Mouse (Mus musculus): Measurements from ENCODE around the gene Plekhg4. TPM values are rescaled to one million over a fixed set of nuclear protein-coding genes. Genes with fewer than 3 reads are reported as not detected.

Gene Plekhg4
- polyA plus RNA-seq (2014; fragmentation: Illumina TruSeq; extraction: RNeasy Lipid Tissue Mini Kit (QIAGEN cat#74804)): 0.37 TPM

DNA sequence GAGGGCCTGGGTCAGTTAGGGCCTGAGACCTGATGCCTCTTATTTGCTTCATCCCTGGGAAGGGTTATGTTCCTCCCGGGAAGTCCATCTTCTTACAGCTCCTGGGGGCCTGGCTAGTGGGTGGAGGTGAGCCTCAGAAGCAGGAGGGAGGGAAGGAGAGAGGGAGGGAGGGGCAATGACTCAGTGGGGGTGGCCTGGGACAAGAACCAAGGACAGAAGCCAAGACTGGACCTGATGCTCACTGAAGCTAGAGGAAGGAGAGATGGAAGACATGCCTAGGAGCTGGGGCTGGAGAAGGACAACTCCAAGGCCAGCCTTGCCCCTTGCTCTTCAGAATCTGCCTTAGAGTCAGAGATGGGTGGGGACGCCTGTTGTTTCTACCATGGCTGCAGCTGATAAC lies at the start of gene Plekhg4:
Gene Plekhg4 (plus strand): TSS at position 243 of the 400 bp plus-strand sequence.

DNA sequence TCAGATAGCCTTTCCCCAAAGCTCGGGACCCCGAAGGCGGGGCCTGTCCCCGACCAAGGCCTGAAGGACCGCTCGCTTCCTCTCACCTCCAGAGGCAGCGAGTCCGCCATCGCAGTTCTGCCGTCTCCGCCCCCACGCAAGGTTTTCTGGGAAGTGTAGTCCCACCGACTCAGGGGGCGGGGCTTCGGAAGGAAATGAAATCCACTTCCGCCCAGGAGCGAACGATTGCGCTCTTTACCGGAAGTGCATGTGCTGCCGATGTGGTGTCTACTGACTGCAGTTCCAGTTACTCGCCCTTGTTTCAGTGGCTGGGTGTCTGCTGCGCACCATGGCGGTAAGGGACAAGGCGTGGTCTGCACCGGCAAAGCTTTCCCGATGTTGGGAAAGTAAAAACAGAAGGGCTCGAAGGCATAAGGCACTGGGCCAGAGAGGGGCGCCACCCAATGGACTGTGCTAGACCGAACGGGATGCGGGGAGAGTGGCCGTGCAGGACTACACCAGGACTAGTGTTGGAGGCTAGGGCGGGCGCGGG lies 46.9 kb upstream of the Plekhg4 start, which contains the start of the genes Lrrc29 and Tmem208:
Gene Lrrc29 (minus strand): TSS at position 138 of the 532 bp plus-strand sequence.
Gene Tmem208 (plus strand): TSS at position 214 of the 532 bp plus-strand sequence.

DNA sequence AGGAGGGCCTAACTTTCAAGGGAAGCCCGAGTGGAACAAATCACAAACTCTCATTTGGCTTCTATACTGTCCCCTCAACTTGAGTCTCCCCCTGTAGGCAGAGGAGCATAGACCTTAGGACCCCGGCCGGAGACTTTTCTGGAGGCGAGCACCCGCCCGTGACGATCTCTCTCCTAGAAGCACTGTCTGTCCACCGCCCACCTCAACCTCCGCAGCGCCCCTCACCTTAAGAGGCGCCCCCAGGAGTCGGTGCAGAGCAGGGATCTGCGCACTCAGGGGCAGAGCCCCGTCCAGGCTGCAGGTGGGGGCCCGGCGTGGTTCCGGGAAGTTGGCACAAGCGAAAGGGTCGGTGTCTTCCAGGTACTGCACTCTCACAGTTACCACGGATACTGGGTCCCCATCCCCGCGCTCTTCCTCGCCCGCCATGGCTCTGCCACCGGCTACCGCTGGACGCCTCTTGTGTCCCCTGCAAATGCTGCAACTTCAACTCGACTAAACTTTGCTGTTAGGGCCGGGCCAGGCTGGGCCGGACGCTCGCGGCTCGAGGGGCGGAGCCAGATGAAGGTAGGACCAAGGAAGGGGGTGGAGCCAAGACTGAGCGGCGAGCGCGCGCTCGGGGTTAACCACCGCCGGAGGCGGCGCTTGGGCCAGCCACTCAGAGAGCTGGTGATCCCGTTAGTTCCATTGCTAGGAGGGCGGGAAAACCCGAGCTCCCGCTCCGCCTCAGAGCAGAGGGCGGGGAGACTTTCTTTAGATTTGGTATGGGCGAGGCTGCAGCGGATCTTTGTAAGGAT lies 25.4 kb upstream of the Plekhg4 start, which contains the start of gene Fhod1:
Gene Fhod1 (minus strand): TSS at position 526 of the 794 bp plus-strand sequence.

DNA sequence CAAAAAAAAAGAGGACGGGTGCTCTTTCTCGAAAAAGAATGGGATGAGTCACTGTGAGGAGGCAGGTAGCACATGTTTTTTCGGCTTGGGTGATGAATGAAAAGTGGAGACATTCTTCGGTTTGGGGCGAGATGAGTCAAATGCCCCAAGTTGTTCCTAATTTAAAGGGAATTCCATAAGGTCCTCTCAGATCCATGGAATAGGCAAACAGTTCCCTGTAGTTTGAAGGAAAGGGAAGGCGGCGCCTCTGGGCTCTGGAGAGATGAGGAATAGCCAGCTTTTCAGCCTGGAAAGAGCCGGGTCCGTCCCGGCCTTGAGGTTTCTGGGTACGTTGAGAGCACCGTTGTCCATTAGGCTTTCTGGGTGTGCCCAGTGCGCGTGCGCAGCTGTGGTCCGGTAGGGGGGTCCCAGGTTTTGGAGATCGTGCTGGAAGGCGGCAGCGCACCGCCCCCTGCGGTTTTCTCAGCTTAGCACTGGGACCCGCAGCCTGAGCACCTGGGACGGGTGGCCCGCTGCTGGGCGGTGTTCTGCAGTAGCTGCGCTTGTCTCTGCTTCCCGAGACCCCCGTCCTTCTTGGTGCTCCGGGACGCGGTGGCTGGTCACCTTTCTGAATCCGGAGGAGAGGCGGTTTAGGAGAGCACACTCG lies 24.5 kb upstream of the Plekhg4 start, which contains the start of gene Slc9a5:
Gene Slc9a5 (plus strand): TSS at position 394 of the 646 bp plus-strand sequence.

DNA sequence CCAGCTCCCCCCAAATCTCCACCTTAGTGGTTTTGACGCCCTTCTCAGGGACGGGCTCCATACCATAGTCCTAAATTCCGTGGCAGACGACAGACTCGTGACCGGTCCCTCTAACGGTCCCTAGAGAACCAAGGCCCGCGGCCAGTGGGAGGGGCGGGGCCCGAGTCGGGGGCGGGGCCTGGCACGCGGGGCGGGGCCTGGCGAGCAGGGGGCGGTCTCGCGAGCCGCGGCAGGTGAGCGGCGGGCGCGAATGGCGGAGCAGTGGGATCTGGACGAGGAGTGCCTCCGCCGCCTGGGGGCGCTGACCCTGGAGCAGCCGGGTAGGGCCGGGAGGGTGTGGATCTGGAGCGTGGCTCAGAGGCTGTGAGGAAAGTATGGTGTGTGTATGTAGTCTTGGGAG lies 40.3 kb downstream of the Plekhg4 start, which contains the start of the genes Kctd19 and Lrrc36:
Gene Kctd19 (minus strand): TSS at position 112 of the 400 bp plus-strand sequence.
Gene Lrrc36 (plus strand): TSS at position 181 of the 400 bp plus-strand sequence.

Other genes starting within 250 kb of the Plekhg4 start
- gene Ces4a, start 241.5 kb upstream of the Plekhg4 start, polyA plus RNA-seq (2014; fragmentation: Illumina TruSeq; extraction: RNeasy Lipid Tissue Mini Kit (QIAGEN cat#74804)): not detected
- 456 TPM for gene Cbfb, start 202.6 kb upstream of the Plekhg4 start, polyA plus RNA-seq (2014; fragmentation: Illumina TruSeq; extraction: RNeasy Lipid Tissue Mini Kit (QIAGEN cat#74804))
- gene D230025D16Rik, start 148.1 kb upstream of the Plekhg4 start, polyA plus RNA-seq (2014; fragmentation: Illumina TruSeq; extraction: RNeasy Lipid Tissue Mini Kit (QIAGEN cat#74804)): 67.4 TPM
- gene B3gnt9, start 118.1 kb upstream of the Plekhg4 start, polyA plus RNA-seq (2014; fragmentation: Illumina TruSeq; extraction: RNeasy Lipid Tissue Mini Kit (QIAGEN cat#74804)): 5.4 TPM
- gene Tradd, start 108.7 kb upstream of the Plekhg4 start, polyA plus RNA-seq (2014; fragmentation: Illumina TruSeq; extraction: RNeasy Lipid Tissue Mini Kit (QIAGEN cat#74804)): 0.60 TPM
- not detected for gene Fbxl8, start 108.6 kb upstream of the Plekhg4 start, polyA plus RNA-seq (2014; fragmentation: Illumina TruSeq; extraction: RNeasy Lipid Tissue Mini Kit (QIAGEN cat#74804))
- gene Hsf4, start 103.5 kb upstream of the Plekhg4 start, polyA plus RNA-seq (2014; fragmentation: Illumina TruSeq; extraction: RNeasy Lipid Tissue Mini Kit (QIAGEN cat#74804)): not detected
- not detected for gene Nol3, start 97.1 kb upstream of the Plekhg4 start, polyA plus RNA-seq (2014; fragmentation: Illumina TruSeq; extraction: RNeasy Lipid Tissue Mini Kit (QIAGEN cat#74804))
- 1.3 TPM for gene 4931428F04Rik, start 83.4 kb upstream of the Plekhg4 start, polyA plus RNA-seq (2014; fragmentation: Illumina TruSeq; extraction: RNeasy Lipid Tissue Mini Kit (QIAGEN cat#74804))
- 0.40 TPM for gene Exoc3l, start 77.2 kb upstream of the Plekhg4 start, polyA plus RNA-seq (2014; fragmentation: Illumina TruSeq; extraction: RNeasy Lipid Tissue Mini Kit (QIAGEN cat#74804))
- 3.7 TPM for gene E2f4, start 75.6 kb upstream of the Plekhg4 start, polyA plus RNA-seq (2014; fragmentation: Illumina TruSeq; extraction: RNeasy Lipid Tissue Mini Kit (QIAGEN cat#74804))
- 0.63 TPM for gene Elmo3, start 67.7 kb upstream of the Plekhg4 start, polyA plus RNA-seq (2014; fragmentation: Illumina TruSeq; extraction: RNeasy Lipid Tissue Mini Kit (QIAGEN cat#74804))
- not detected for gene Lrrc29, start 47.0 kb upstream of the Plekhg4 start, polyA plus RNA-seq (2014; fragmentation: Illumina TruSeq; extraction: RNeasy Lipid Tissue Mini Kit (QIAGEN cat#74804))
- 3.2 TPM for gene Tmem208, start 46.9 kb upstream of the Plekhg4 start, polyA plus RNA-seq (2014; fragmentation: Illumina TruSeq; extraction: RNeasy Lipid Tissue Mini Kit (QIAGEN cat#74804))
- gene Fhod1, start 25.3 kb upstream of the Plekhg4 start, polyA plus RNA-seq (2014; fragmentation: Illumina TruSeq; extraction: RNeasy Lipid Tissue Mini Kit (QIAGEN cat#74804)): 0.26 TPM
- gene Slc9a5, start 24.4 kb upstream of the Plekhg4 start, polyA plus RNA-seq (2014; fragmentation: Illumina TruSeq; extraction: RNeasy Lipid Tissue Mini Kit (QIAGEN cat#74804)): not detected
- gene Kctd19, start 40.2 kb downstream of the Plekhg4 start, polyA plus RNA-seq (2014; fragmentation: Illumina TruSeq; extraction: RNeasy Lipid Tissue Mini Kit (QIAGEN cat#74804)): not detected
- gene Lrrc36, start 40.3 kb downstream of the Plekhg4 start, polyA plus RNA-seq (2014; fragmentation: Illumina TruSeq; extraction: RNeasy Lipid Tissue Mini Kit (QIAGEN cat#74804)): 0.46 TPM
- gene Tppp3, start 98.3 kb downstream of the Plekhg4 start, polyA plus RNA-seq (2014; fragmentation: Illumina TruSeq; extraction: RNeasy Lipid Tissue Mini Kit (QIAGEN cat#74804)): not detected
- gene Zdhhc1, start 123.6 kb downstream of the Plekhg4 start, polyA plus RNA-seq (2014; fragmentation: Illumina TruSeq; extraction: RNeasy Lipid Tissue Mini Kit (QIAGEN cat#74804)): 2.0 TPM
- gene Hsd11b2, start 145.5 kb downstream of the Plekhg4 start, polyA plus RNA-seq (2014; fragmentation: Illumina TruSeq; extraction: RNeasy Lipid Tissue Mini Kit (QIAGEN cat#74804)): 7.0 TPM
- gene Atp6v0d1, start 192.8 kb downstream of the Plekhg4 start, polyA plus RNA-seq (2014; fragmentation: Illumina TruSeq; extraction: RNeasy Lipid Tissue Mini Kit (QIAGEN cat#74804)): 13.5 TPM
- 0.63 TPM for gene Ripor1, start 232.0 kb downstream of the Plekhg4 start, polyA plus RNA-seq (2014; fragmentation: Illumina TruSeq; extraction: RNeasy Lipid Tissue Mini Kit (QIAGEN cat#74804))